Mouse (Mus musculus): Measurements from ENCODE around the gene Tnnt3.

Tnnt3 gene

GRCm38 (mm10) chr7:142498575-142498974, at the start of gene Tnnt3:
Gene Tnnt3, plus strand, starts transcription at chr7:142498836.
- no peak for DNase-seq

GRCm38 (mm10) chr7:142449038-142449617, 49.5 kb upstream of the Tnnt3 start:
- peak; percentile 15 for DNase-seq

DNA sequence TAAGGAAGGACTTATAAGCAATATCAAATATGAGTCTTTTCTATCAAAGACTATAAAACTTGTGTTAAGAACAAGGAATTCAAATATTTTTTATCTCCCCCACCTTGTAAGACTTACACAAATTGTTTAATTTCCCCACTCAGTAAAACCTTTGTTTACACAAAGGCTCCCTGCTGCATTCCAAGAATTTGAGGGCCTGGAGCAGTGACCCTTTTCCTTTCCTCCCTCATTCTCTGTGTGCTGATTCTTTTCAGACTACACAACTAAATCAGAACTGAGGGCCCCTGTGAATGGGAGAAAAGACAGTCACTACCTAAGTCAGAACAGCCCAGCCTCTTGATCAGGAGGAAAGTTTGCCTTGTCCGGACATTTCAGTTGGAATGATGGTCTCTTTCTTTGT, 43.9 kb upstream of the Tnnt3 start:
- no peak for DNase-seq

GRCm38 (mm10) chr7:142455251-142455650, 43.4 kb upstream of the Tnnt3 start:
- peak; percentile 5 for DNase-seq

DNA sequence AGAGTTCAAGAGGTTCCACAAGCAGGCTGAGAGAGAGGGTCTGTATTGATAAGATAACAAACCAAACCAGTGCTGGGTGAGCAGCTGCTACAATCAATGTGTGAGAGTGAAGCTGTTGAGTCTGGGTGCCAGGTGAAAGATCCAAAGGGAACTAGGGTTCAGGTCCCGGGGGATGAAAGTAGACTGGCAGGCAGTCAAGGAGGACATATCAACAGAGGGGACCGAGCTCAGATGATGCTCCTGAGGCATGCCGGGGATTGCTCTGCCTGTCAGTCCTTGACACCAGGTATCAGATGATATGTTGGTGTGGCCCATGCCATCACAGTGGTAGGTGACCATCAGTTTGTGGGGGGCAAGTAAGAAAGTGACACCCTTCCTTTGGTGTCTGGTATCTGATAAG, 41.8 kb upstream of the Tnnt3 start:
- DNase-seq, result no peak

GRCm38 (mm10) chr7:142457227-142457811, 41.3 kb upstream of the Tnnt3 start:
- DNase-seq, result peak; percentile 89

- peak; percentile 44 for DNase-seq
These were observed 40.6 kb upstream of the Tnnt3 start for GRCm38 (mm10) chr7:142458026-142458425.

DNA sequence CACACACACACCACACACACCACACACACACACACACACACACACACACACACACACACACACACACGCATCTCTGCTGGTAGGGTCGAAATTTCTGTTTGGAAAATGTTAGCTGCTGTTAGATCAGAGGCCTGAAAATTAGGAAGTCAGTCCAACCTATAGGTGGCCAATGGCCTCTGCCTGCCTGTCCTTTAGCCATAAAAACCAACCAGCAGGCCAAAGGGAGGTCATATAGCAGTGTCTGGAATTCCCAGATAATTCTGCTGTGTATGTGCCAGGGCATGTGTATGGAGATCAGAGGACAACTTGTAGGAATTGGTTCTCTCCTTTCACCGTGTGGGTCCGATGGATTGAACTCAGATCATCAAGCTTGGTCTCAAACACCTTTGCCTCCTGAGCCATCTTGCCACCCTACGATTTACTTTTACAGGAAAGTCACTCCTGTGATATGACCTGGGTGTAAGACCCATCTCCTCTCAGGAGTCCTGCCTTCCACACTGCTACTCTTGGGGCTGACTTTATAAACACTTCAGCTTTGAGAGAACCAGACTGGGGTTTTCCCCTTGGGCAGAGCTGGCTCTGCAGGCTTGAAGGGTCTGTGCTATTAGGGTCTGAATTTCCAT, 39.8 kb upstream of the Tnnt3 start:
- DNase-seq, result peak; percentile 19

GRCm38 (mm10) chr7:142459299-142459691, 39.3 kb upstream of the Tnnt3 start:
- DNase-seq, result peak; percentile 8

DNA sequence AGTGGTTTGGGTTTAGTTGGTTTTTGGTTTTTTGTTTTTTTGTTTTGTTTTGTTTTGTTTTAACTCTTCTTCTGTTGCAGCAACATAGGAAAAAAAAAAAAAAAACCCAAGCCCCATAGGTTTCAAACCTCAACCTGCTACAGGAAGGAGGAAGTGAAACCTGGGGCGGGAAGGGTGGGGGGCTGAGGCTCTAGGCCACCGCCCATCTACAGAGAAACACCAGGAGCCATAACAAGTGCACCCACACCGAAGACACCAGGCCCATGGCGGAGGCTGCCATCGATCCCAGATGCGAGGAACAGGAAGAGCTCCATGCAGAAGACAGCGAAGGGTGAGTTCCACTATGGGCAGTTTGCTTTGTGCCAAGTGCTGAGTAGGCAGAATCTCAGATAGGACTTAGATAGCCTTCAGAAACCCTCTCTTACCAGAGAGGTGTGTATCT, 38.0 kb upstream of the Tnnt3 start, which contains the start of gene Lsp1:
Lsp1 (plus strand) TSS at position 174 of the 442 bp plus-strand sequence.
- peak; percentile 17 for DNase-seq

DNA sequence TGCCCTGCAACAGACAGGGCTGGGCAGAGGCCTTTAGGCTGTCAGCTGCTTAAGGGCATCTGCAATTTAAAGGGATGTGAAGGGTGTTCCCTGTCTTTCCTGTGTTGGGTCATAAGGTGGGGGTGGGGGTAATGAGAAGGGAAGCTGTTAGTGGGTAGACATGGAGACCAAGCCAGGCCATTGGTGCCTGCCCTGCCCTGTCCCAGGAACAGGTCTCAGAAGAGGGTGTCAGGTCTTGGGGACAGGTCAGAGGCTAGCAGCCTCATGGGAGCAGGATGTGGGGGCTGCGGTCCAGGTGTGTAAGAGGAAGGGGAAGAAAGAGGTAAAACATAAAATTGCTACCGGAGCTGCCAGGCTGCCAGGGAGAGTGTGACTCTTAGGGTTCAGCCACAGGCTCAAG, 37.2 kb upstream of the Tnnt3 start:
- no peak for DNase-seq

- peak; percentile 18 for DNase-seq
These were observed 36.4 kb upstream of the Tnnt3 start for GRCm38 (mm10) chr7:142462190-142462589.

GRCm38 (mm10) chr7:142462594-142463078, 36.0 kb upstream of the Tnnt3 start:
- peak; percentile 26 for DNase-seq

DNA sequence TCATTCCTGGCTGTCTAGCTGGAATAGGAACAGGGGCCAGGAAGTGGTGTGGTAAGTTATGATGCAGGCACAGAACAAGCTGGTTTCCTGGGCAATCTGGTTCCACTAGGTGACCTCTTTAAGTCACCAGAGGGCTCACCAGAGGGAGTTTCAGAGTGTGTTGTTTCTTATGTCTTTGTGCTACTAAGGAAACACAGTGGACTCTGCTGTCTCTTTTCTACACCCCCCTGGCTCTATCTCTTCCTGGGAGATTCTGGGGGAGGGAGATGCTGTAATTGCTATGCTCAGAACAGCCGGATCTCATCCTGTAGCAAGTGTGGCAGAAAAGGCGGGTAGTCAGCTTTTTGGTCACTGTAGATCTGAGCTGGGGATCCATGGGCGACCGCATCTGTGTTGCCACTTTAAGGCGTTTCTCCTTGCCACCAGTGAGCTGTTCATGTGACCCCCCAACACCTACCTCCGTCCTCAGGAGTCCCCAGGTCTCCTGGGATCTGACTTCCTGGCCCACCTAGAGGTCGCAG, 28.4 kb upstream of the Tnnt3 start:
- no peak for DNase-seq

DNA sequence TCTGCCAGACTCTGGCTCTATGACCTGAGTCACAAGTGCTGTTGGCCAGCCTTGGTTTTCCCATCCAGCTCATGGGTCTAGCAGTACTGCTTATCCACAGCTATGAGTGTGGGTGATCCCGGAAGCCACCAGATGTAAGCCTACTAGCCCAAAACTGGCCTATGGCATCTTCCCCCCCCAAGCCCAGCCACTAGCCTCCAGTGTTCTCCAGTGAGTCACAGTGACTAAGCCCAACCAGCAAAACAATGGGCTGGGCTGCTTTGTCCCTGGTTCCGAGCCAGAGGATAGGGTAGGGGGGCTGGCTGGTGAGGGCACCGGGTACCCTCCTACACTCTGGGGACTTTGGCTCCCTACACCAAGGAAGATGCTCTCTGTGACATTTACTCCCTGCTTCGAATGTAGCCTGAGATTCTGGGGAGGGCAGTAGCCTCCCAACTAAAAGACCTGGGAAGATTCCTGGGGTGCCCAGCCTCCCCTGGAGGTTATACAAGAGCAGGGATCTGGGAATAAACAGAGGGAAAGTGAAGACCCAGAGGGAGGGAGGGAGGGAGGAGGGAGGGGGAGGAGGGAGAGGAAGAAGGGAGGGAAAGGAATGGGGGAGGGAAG, 27.7 kb upstream of the Tnnt3 start:
- DNase-seq, result no peak

GRCm38 (mm10) chr7:142471414-142471861, 27.2 kb upstream of the Tnnt3 start:
- DNase-seq, result no peak

DNA sequence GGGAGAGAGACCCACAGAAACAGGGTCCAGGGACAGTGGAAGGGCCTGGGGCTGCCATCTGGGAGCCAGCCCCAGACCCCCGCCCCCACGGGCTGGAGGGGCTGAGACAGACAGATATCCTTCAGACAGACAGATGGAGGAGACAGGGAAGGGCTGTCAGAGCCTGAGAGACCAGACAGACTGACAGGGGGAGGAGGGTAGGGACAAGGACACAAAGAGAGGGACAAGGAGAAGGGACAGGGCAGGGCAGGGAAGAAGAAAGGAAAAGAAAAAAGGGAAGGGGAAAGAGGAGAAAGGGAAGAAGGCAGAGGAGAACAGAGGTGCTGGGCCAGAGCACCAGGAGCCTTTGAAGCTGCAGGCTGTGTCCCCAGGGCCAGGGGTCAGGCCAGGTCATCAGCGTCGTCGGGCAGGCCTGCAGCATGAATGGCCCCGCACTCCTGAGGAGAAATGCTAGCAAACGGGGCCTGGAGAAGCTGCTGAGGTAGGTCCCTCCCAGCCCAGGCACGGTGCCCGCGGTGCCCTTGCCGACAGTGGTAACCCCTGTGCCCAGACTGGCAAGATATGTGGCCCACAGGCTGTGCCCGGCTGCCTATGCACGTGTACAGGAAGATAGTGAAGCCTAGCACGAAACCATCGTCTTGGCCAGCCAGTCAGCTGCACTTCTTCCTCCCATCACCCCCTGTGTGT, 26.6 kb upstream of the Tnnt3 start:
- DNase-seq, result no peak

DNA sequence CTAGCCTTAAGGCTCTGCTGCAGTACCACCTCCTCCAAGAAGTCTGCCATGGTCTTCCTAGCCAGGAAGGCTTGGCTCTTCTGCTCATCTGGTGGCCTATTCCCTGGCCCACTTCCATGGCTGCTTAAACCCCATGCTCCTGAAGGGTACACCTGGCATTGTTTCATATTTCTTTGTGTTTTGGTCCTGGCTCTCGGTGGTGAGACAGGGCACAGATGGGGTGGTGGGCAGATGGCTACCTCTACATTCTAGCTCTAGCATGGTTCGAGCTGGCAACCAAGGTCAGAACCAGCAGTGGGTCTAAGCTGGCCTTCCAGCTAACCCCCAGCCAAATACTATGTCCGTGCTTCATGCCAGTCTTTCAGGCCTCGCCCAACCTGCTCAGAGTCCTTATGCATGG, 25.7 kb upstream of the Tnnt3 start:
- DNase-seq, result peak; percentile 61

DNA sequence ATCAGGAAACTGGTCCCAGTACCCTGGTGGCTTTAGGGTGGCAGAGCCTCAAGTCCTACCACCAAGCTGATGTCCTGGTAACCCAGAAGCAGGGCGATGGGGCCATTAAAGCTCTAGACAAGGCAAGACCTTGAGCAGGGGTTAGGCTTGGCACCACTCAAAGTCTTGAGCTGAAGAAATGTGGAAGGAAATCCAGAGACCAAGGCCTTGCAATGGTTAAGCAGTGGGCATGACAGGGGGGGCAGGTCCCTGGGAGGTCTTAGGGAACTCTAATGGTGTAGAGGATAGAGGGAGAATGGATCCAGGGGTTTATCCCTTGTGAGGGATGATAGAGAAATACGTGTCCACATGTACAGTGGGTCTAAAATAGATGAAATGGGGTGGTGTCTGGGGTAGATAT, 25.2 kb upstream of the Tnnt3 start:
- DNase-seq, result peak; percentile 10

- DNase-seq, result no peak
These were observed 23.8 kb upstream of the Tnnt3 start for GRCm38 (mm10) chr7:142474799-142475198.

GRCm38 (mm10) chr7:142475641-142476040, 23.0 kb upstream of the Tnnt3 start:
- DNase-seq, result no peak

DNA sequence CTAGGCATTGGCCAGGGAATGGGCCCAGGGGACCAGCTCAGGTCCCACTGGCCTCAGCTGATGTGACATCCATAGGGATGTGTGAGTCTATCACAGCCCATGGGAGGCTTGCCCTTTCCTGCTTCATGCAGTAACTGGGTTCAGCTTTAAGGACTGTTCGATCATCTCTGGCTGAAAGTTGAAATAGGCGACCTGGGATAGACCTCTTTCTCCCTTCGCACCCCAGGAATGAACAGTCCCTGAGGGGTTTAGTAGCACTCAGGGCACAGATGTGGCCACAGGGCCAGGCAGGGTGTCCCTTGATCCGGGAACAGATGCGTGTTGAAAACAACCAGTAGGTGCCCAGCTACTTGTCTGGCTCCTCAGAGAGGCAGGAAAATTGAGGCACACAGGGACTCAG, 22.4 kb upstream of the Tnnt3 start:
- no peak for DNase-seq
